Mouse (Mus musculus): ENCODE measurements around the gene Olfr835. TPM values are rescaled to one million over a fixed set of nuclear protein-coding genes. Genes with fewer than 3 reads are reported as not detected.

Gene Olfr835
- not detected in 2 replicates for polyA plus RNA-seq (2014; fragmentation: Nextera tagmentation; extraction: Ambion mirVana)

DNA sequence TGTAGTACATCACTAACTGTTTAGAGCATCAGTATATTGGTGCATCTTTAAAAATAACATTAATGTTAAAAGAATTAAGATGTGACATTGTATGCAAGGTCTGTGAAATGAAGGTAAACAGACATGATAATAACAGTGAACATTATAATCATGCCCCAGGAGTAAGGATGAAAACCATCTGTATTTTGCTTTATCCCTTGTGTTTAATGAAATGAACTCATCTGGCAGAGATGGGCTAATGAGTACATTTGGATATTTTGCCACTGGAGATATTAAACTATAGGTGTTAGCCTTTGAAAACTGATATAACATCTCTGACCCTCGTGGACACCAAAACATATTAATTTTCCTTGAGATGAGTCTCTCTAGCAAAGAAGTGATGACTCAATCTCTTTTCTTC is at the start of gene Olfr835:
Gene Olfr835 (plus strand): TSS at position 301 of the 400 bp plus-strand sequence.
- Histone ChIP-seq H3K4me3 (ENCODE audit: low read depth, low read length) (no peak within 1 kb of the TSS), H3K9me3 (ENCODE audit: low read depth, low read length) (no peaks in the 10 kb centered on the region; the same call in 1 of the 2 replicates), H3K36me3 (ENCODE audit: insufficient read depth) (no peaks in the 10 kb centered on the region), H3K4me1 (ENCODE audit: insufficient read depth) (no peaks in the 10 kb centered on the region), H3K27ac (ENCODE audit: low read depth) (no peak within 1 kb of the TSS), H3K27me3 (ENCODE audit: insufficient read depth, low read length) (no peaks in the 10 kb centered on the region), H3K9ac (no peak within 1 kb of the TSS), H3K4me2 (no peak within 1 kb of the TSS)
- no peak for TF ChIP-seq CTCF (IDR thresholded peaks at IDR 0.05; ENCODE audit: low read depth)
- DNase-seq (no peak), ATAC-seq (ENCODE audit: insufficient read depth) (no peak)
- 38% methylated on average over 1 of the region's 1 CpGs for WGBS

DNA sequence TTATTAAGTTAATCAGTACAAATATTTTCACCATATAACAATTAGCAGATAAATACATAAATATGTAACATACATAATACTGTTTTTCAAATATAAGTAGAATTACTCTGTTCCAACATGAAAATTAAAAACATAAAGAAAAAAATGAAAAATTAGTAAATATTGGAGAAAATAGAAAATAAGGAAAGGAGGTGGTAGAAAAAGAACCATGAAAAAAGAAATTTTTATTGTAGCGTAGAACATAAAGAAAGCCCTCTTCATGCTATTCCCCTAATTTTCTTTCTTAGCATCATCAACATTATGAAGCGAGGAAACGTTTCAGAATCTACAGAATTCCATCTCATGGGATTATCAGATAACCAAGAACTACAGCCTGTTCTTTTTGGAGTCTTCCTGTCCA is 44.8 kb upstream of the Olfr835 start, which contains the start of gene Olfr834:
Gene Olfr834 (plus strand): TSS at position 301 of the 400 bp plus-strand sequence.
- no peak within 1 kb of the TSS for H3K4me2 ChIP-seq
- no peak within 1 kb of the TSS for H3K4me3 ChIP-seq (ENCODE audit: low read depth, low read length)
- no peaks in the 10 kb centered on the region for H3K27me3 ChIP-seq (ENCODE audit: insufficient read depth, low read length)
- no peaks in the 10 kb centered on the region for H3K36me3 ChIP-seq (ENCODE audit: insufficient read depth)
- 76% methylated on average over 3 of the region's 3 CpGs for WGBS
- DNase-seq (no peak), ATAC-seq (ENCODE audit: insufficient read depth) (no peak)
- no peak within 1 kb of the TSS for H3K9ac ChIP-seq
- no peak for TF ChIP-seq CTCF (IDR thresholded peaks at IDR 0.05; ENCODE audit: low read depth)
- no peaks in the 10 kb centered on the region for H3K9me3 ChIP-seq (ENCODE audit: low read depth, low read length)
- H3K27ac ChIP-seq (ENCODE audit: low read depth) = no peak within 1 kb of the TSS
- no peaks in the 10 kb centered on the region for H3K4me1 ChIP-seq (ENCODE audit: insufficient read depth)

DNA sequence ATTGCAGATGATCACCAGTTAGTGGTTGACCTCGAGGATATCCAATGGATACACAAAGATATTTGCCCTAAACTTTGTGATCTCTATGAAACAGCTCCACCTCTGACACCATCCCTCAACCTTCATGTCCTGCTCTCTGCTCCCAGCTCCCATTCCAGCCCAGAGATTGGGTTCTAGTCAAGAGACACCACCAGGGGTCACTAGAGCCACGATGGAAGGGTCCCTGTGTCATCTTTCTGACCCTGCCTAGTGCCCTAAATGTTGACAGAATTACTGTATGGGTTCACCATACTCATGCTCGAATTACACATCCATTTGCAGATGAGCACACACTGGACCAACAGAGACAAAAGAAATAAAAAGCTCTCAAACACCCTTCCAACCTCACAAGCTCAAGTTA is 52.5 kb downstream of the Olfr835 start:
- TF ChIP-seq CTCF (IDR thresholded peaks at IDR 0.05; ENCODE audit: low read depth) = no peak
- WGBS = 28% methylated on average over 3 of the region's 3 CpGs
- Histone ChIP-seq H3K27ac (ENCODE audit: low read depth) (no peak overlapping the region), H3K9me3 (ENCODE audit: low read depth, low read length) (no peaks in the 10 kb centered on the region), H3K4me3 (ENCODE audit: low read depth, low read length) (no peak overlapping the region), H3K4me1 (ENCODE audit: insufficient read depth) (no peaks in the 10 kb centered on the region), H3K27me3 (ENCODE audit: insufficient read depth, low read length) (no peaks in the 10 kb centered on the region), H3K9ac (no peak overlapping the region), H3K36me3 (ENCODE audit: insufficient read depth) (no peaks in the 10 kb centered on the region), H3K4me2 (no peak overlapping the region)
- ATAC-seq (ENCODE audit: insufficient read depth) = no peak
- DNase-seq = no peak

Other genes starting within 250 kb of the Olfr835 start
- not detected in 2 replicates for gene Olfr828, start 213.2 kb upstream of the Olfr835 start, polyA plus RNA-seq (2014; fragmentation: Nextera tagmentation; extraction: Ambion mirVana)
- not detected in 2 replicates for gene Olfr829, start 177.8 kb upstream of the Olfr835 start, polyA plus RNA-seq (2014; fragmentation: Nextera tagmentation; extraction: Ambion mirVana)
- not detected in 2 replicates for gene Olfr830, start 158.0 kb upstream of the Olfr835 start, polyA plus RNA-seq (2014; fragmentation: Nextera tagmentation; extraction: Ambion mirVana)
- gene Olfr832, start 95.6 kb upstream of the Olfr835 start, polyA plus RNA-seq (2014; fragmentation: Nextera tagmentation; extraction: Ambion mirVana) = not detected in 2 replicates
- not detected in 2 replicates for gene Olfr834, start 44.7 kb upstream of the Olfr835 start, polyA plus RNA-seq (2014; fragmentation: Nextera tagmentation; extraction: Ambion mirVana)
- not detected in 2 replicates for gene Olfr836, start 87.6 kb downstream of the Olfr835 start, polyA plus RNA-seq (2014; fragmentation: Nextera tagmentation; extraction: Ambion mirVana)
- not detected in 2 replicates for gene Olfr837, start 103.6 kb downstream of the Olfr835 start, polyA plus RNA-seq (2014; fragmentation: Nextera tagmentation; extraction: Ambion mirVana)
- gene Olfr839-ps1, start 144.6 kb downstream of the Olfr835 start, polyA plus RNA-seq (2014; fragmentation: Nextera tagmentation; extraction: Ambion mirVana) = not detected in 2 replicates
- not detected in 2 replicates for gene Olfr843, start 219.3 kb downstream of the Olfr835 start, polyA plus RNA-seq (2014; fragmentation: Nextera tagmentation; extraction: Ambion mirVana)

All from lung, embryonic 14.5 days (tissue).